Mouse (Mus musculus) C2C12 (cell line): ENCODE results near the gene Ciz1.

Source experiments
- CEBPB ChIP-seq: IDR thresholded peaks from one replicate; pipeline ENCODE4 v1.6.1; 2011; ENCODE audit warnings: low read depth, mild to moderate bottlenecking, control low read depth, moderate library complexity
- CTCF ChIP-seq: IDR thresholded peaks from one replicate; pipeline ENCODE4 v1.5.1; 2011; ENCODE audit not compliant: control insufficient read depth, insufficient read depth, insufficient read length
- FOSL1 ChIP-seq: IDR thresholded peaks from one replicate; pipeline ENCODE4 v1.8.0; 2011; ENCODE audit warnings: mild to moderate bottlenecking, low read length; ENCODE audit not compliant: poor library complexity, insufficient read depth, severe bottlenecking
- MAX ChIP-seq: IDR thresholded peaks from one replicate; pipeline ENCODE4 v1.6.1; 2011; ENCODE audit warnings: mild to moderate bottlenecking, control low read depth
- MYOD1 ChIP-seq: IDR thresholded peaks from one replicate; pipeline ENCODE4 v1.6.1; 2011; ENCODE audit warnings: low read depth; ENCODE audit not compliant: control insufficient read depth, insufficient read length
- MYOG ChIP-seq: IDR thresholded peaks from one replicate; pipeline ENCODE4 v1.6.1; 2011; ENCODE audit not compliant: control insufficient read depth, insufficient read length; ENCODE audit errors: extremely low read depth
- USF1 ChIP-seq: IDR thresholded peaks from one replicate; pipeline ENCODE4 v1.6.1; 2011; ENCODE audit warnings: low read depth, mild to moderate bottlenecking, control low read depth, moderate library complexity

DNA sequence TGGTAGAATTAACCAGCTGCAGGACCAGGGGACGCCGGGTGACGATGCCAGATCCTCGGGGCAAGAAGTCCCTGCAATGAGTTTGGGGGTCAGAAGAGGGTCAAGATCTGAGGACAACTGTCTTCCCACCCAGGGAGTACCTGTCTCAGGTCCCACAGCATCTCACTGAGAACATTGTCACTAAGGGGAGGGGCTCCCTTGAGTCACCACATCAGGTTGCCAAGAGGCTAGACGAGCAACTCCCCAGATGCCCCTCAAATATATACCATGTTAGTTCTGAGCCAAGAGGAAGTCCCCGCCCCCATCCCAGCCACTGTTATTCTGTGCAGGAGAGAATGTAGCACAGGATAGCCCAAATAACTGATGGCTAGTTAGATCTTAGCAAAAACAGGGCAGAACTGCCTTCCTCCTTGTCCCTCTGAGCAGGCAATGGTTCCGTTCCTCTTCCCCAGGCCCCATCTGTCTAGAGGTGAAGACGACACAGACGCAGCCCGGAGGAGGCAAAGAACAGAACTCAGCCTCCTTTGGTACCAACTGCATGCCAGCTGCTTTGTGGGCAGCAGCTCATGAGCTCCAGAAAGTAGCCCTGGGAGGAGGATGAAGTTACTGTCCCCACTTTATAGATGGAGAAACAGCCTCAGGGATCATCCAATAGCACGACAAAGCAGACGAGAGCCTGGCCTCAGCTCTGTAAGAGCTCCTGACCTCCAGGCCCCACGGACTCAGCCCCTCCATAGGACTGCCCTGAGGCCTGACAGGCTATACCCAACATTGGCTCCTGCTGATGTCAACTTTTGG, 11.1 kb upstream of the Ciz1 start:
- TF ChIP-seq CTCF (no peak), MAX (no peak), MYOG (no peak), USF1 (no peak), CEBPB (no peak), MYOD1 (no peak), FOSL1 (no peak)
